Mouse (Mus musculus): Measurements from ENCODE around the gene Lgals3. TPM values are rescaled to one million over a fixed set of nuclear protein-coding genes. Genes with fewer than 3 reads are reported as not detected.

The Lgals3 gene
- polyA plus RNA-seq, 1 experiment from 2014 or later = 3.1 TPM

GRCm38 (mm10) chr14:47402735-47403134 is 35.2 kb downstream of the Lgals3 start:
- DNase-seq (ENCODE audit: low spot score) (no peak), ATAC-seq (no peak)
- 93% methylated on average over 8 of the region's 8 CpGs for WGBS
- H3K36me3 ChIP-seq (ENCODE audit: control insufficient read depth, insufficient read depth, low read length) = peaks cover 73% of the 10 kb centered on the region
- H3K27me3 ChIP-seq (replicated peaks; ENCODE audit: control insufficient read depth, insufficient read depth, low read length) = no peaks in the 10 kb centered on the region
- no peak overlapping the region for H3K4me3 ChIP-seq (ENCODE audit: low read depth, low read length)
- H3K27ac ChIP-seq (ENCODE audit: low read depth, low read length) = no peak overlapping the region
- H3K4me1 ChIP-seq (ENCODE audit: control insufficient read depth, insufficient read depth, low read length) = no peaks in the 10 kb centered on the region
- no peak overlapping the region for H3K4me2 ChIP-seq (ENCODE audit: low read length)
- no peaks in the 10 kb centered on the region for H3K9me3 ChIP-seq (replicated peaks; ENCODE audit: control insufficient read depth, low read length)
- no peak overlapping the region for H3K9ac ChIP-seq (ENCODE audit: low read length)

- no peaks in the 10 kb centered on the region for H3K27me3 ChIP-seq (replicated peaks; ENCODE audit: control insufficient read depth, insufficient read depth, low read length)
- ATAC-seq (no peak), DNase-seq (ENCODE audit: low spot score) (no peak)
- WGBS = 85% methylated on average over 9 of the region's 9 CpGs
- no peaks in the 10 kb centered on the region for H3K4me1 ChIP-seq (ENCODE audit: control insufficient read depth, insufficient read depth, low read length)
- no peak overlapping the region for H3K9ac ChIP-seq (ENCODE audit: low read length)
- no peaks in the 10 kb centered on the region for H3K9me3 ChIP-seq (replicated peaks; ENCODE audit: control insufficient read depth, low read length)
- H3K36me3 ChIP-seq (ENCODE audit: control insufficient read depth, insufficient read depth, low read length) = peaks cover 83% of the 10 kb centered on the region
- H3K27ac ChIP-seq (ENCODE audit: low read depth, low read length) = no peak overlapping the region
- H3K4me2 ChIP-seq (ENCODE audit: low read length) = no peak overlapping the region
- no peak overlapping the region for H3K4me3 ChIP-seq (ENCODE audit: low read depth, low read length)
Measured at GRCm38 (mm10) chr14:47406000-47406399, 38.4 kb downstream of the Lgals3 start.

GRCm38 (mm10) chr14:47417346-47417745 is 49.8 kb downstream of the Lgals3 start:
- ATAC-seq (no peak), DNase-seq (ENCODE audit: low spot score) (no peak)
- no peaks in the 10 kb centered on the region for H3K27me3 ChIP-seq (replicated peaks; ENCODE audit: control insufficient read depth, insufficient read depth, low read length)
- H3K4me2 ChIP-seq (ENCODE audit: low read length) = peak overlapping the region; percentile 58
- no peaks in the 10 kb centered on the region for H3K9me3 ChIP-seq (replicated peaks; ENCODE audit: control insufficient read depth, low read length)
- peaks cover 28% of the 10 kb centered on the region for H3K36me3 ChIP-seq (ENCODE audit: control insufficient read depth, insufficient read depth, low read length)
- 44% methylated on average over 3 of the region's 3 CpGs for WGBS
- peak overlapping the region; percentile 42 for H3K9ac ChIP-seq (ENCODE audit: low read length)
- H3K27ac ChIP-seq (ENCODE audit: low read depth, low read length) = no peak overlapping the region
- H3K4me1 ChIP-seq (ENCODE audit: control insufficient read depth, insufficient read depth, low read length) = peaks cover 5% of the 10 kb centered on the region
- peak overlapping the region; percentile 46 for H3K4me3 ChIP-seq (ENCODE audit: low read depth, low read length)

- ATAC-seq (peak; percentile 99), DNase-seq (ENCODE audit: low spot score) (peak; percentile 96)
- peaks cover 5% of the 10 kb centered on the region for H3K4me1 ChIP-seq (ENCODE audit: control insufficient read depth, insufficient read depth, low read length)
- peak within 1 kb of the TSS; percentile 46 for H3K9ac ChIP-seq (ENCODE audit: low read length)
- peak within 1 kb of the TSS; percentile 58 for H3K4me2 ChIP-seq (ENCODE audit: low read length)
- H3K27ac ChIP-seq (ENCODE audit: low read depth, low read length) = no peak within 1 kb of the TSS
- no peaks in the 10 kb centered on the region for H3K27me3 ChIP-seq (replicated peaks; ENCODE audit: control insufficient read depth, insufficient read depth, low read length)
- H3K9me3 ChIP-seq (replicated peaks; ENCODE audit: control insufficient read depth, low read length) = no peaks in the 10 kb centered on the region
- H3K36me3 ChIP-seq (ENCODE audit: control insufficient read depth, insufficient read depth, low read length) = peaks cover 24% of the 10 kb centered on the region
- WGBS = 2% methylated on average over 36 of the region's 36 CpGs
- peak within 1 kb of the TSS; percentile 46 for H3K4me3 ChIP-seq (ENCODE audit: low read depth, low read length)
Measured at GRCm38 (mm10) chr14:47417775-47418665, 50.5 kb downstream of the Lgals3 start, which contains the start of gene Dlgap5. Gene Dlgap5, minus strand, starts transcription at chr14:47418407.

- Histone ChIP-seq H3K9ac (ENCODE audit: low read length) (peak overlapping the region; percentile 46; the same call in 1 of the 2 replicates), H3K4me2 (ENCODE audit: low read length) (peak overlapping the region; percentile 58), H3K4me3 (ENCODE audit: low read depth, low read length) (peak overlapping the region; percentile 46), H3K9me3 (replicated peaks; ENCODE audit: control insufficient read depth, low read length) (no peaks in the 10 kb centered on the region), H3K27me3 (replicated peaks; ENCODE audit: control insufficient read depth, insufficient read depth, low read length) (no peaks in the 10 kb centered on the region), H3K36me3 (ENCODE audit: control insufficient read depth, insufficient read depth, low read length) (peaks cover 22% of the 10 kb centered on the region), H3K27ac (ENCODE audit: low read depth, low read length) (no peak overlapping the region), H3K4me1 (ENCODE audit: control insufficient read depth, insufficient read depth, low read length) (peaks cover 5% of the 10 kb centered on the region)
- ATAC-seq (no peak), DNase-seq (ENCODE audit: low spot score) (no peak)
- 56% methylated on average over 5 of the region's 5 CpGs for WGBS
Measured at GRCm38 (mm10) chr14:47418666-47418991, 51.1 kb downstream of the Lgals3 start.

GRCm38 (mm10) chr14:47419034-47419625 is 51.6 kb downstream of the Lgals3 start:
- H3K36me3 ChIP-seq (ENCODE audit: control insufficient read depth, insufficient read depth, low read length) = peaks cover 17% of the 10 kb centered on the region
- no peak overlapping the region for H3K27ac ChIP-seq (ENCODE audit: low read depth, low read length)
- WGBS = 88% methylated on average over 9 of the region's 9 CpGs
- H3K4me3 ChIP-seq (ENCODE audit: low read depth, low read length) = no peak overlapping the region
- no peak for ATAC-seq
- H3K4me2 ChIP-seq (ENCODE audit: low read length) = no peak overlapping the region
- H3K9ac ChIP-seq (ENCODE audit: low read length) = no peak overlapping the region
- no peaks in the 10 kb centered on the region for H3K27me3 ChIP-seq (replicated peaks; ENCODE audit: control insufficient read depth, insufficient read depth, low read length)
- H3K4me1 ChIP-seq (ENCODE audit: control insufficient read depth, insufficient read depth, low read length) = peaks cover 5% of the 10 kb centered on the region
- DNase-seq (ENCODE audit: low spot score) = no peak
- no peaks in the 10 kb centered on the region for H3K9me3 ChIP-seq (replicated peaks; ENCODE audit: control insufficient read depth, low read length)

GRCm38 (mm10) chr14:47419723-47420276 is 52.2 kb downstream of the Lgals3 start:
- Histone ChIP-seq H3K9ac (ENCODE audit: low read length) (no peak overlapping the region), H3K36me3 (ENCODE audit: control insufficient read depth, insufficient read depth, low read length) (peaks cover 11% of the 10 kb centered on the region; the same call in 1 of the 2 replicates), H3K4me2 (ENCODE audit: low read length) (no peak overlapping the region), H3K4me3 (ENCODE audit: low read depth, low read length) (no peak overlapping the region), H3K9me3 (replicated peaks; ENCODE audit: control insufficient read depth, low read length) (no peaks in the 10 kb centered on the region), H3K4me1 (ENCODE audit: control insufficient read depth, insufficient read depth, low read length) (peaks cover 5% of the 10 kb centered on the region), H3K27ac (ENCODE audit: low read depth, low read length) (no peak overlapping the region), H3K27me3 (replicated peaks; ENCODE audit: control insufficient read depth, insufficient read depth, low read length) (no peaks in the 10 kb centered on the region)
- WGBS = 95% methylated on average over 24 of the region's 24 CpGs
- no peak for ATAC-seq
- DNase-seq (ENCODE audit: low spot score) = no peak

- no peak overlapping the region for H3K27ac ChIP-seq (ENCODE audit: low read depth, low read length)
- WGBS = 47% methylated on average over 2 of the region's 2 CpGs
- H3K9me3 ChIP-seq (replicated peaks; ENCODE audit: control insufficient read depth, low read length) = no peaks in the 10 kb centered on the region
- H3K4me1 ChIP-seq (ENCODE audit: control insufficient read depth, insufficient read depth, low read length) = peaks cover 5% of the 10 kb centered on the region
- H3K4me3 ChIP-seq (ENCODE audit: low read depth, low read length) = no peak overlapping the region
- no peak for DNase-seq (ENCODE audit: low spot score)
- no peak for ATAC-seq
- no peaks in the 10 kb centered on the region for H3K36me3 ChIP-seq (ENCODE audit: control insufficient read depth, insufficient read depth, low read length)
- no peaks in the 10 kb centered on the region for H3K27me3 ChIP-seq (replicated peaks; ENCODE audit: control insufficient read depth, insufficient read depth, low read length)
- no peak overlapping the region for H3K4me2 ChIP-seq (ENCODE audit: low read length)
- H3K9ac ChIP-seq (ENCODE audit: low read length) = no peak overlapping the region
Measured at GRCm38 (mm10) chr14:47421606-47422005, 54.1 kb downstream of the Lgals3 start.

- no peak for DNase-seq (ENCODE audit: low spot score)
- WGBS = 68% methylated on average over 4 of the region's 4 CpGs
- H3K27me3 ChIP-seq (replicated peaks; ENCODE audit: control insufficient read depth, insufficient read depth, low read length) = no peaks in the 10 kb centered on the region
- no peak for ATAC-seq
- no peaks in the 10 kb centered on the region for H3K36me3 ChIP-seq (ENCODE audit: control insufficient read depth, insufficient read depth, low read length)
- no peak overlapping the region for H3K27ac ChIP-seq (ENCODE audit: low read depth, low read length)
- no peak overlapping the region for H3K4me2 ChIP-seq (ENCODE audit: low read length)
- no peak overlapping the region for H3K9ac ChIP-seq (ENCODE audit: low read length)
- H3K9me3 ChIP-seq (replicated peaks; ENCODE audit: control insufficient read depth, low read length) = no peaks in the 10 kb centered on the region
- H3K4me3 ChIP-seq (ENCODE audit: low read depth, low read length) = no peak overlapping the region
- H3K4me1 ChIP-seq (ENCODE audit: control insufficient read depth, insufficient read depth, low read length) = peaks cover 2% of the 10 kb centered on the region
Measured at GRCm38 (mm10) chr14:47422466-47422865, 54.9 kb downstream of the Lgals3 start.

Data from forebrain, embryonic 14.5 days (tissue).